Mouse (Mus musculus) G1E (cell line): ENCODE measurements around the gene Naa15. TPM values are rescaled to one million over a fixed set of nuclear protein-coding genes. Genes with fewer than 3 reads are reported as not detected.

Experiments
- ATAC-seq: 2 replicates; pipeline ENCODE4 v1.8.0; 2016; ENCODE audit warnings: mild to moderate bottlenecking; ENCODE audit not compliant: insufficient number of reproducible peaks, poor library complexity, low FRiP score, severe bottlenecking; ENCODE audit errors: extremely low read depth
- DNase-seq: peaks from one replicate; pipeline ENCODE4 v3.0.0; 2012; ENCODE audit warnings: low spot score
- H3K27me3 ChIP-seq: 2 replicates; pipeline ENCODE4 v1.6.1; 2012; ENCODE audit warnings: mild to moderate bottlenecking, low read length, inconsistent platforms; ENCODE audit not compliant: insufficient read depth
- H3K36me3 ChIP-seq: replicated peaks from 2 replicates; pipeline ENCODE3; 2012; ENCODE audit warnings: mild to moderate bottlenecking, inconsistent platforms
- H3K4me1 ChIP-seq: 2 replicates; pipeline ENCODE4 v1.6.1; 2012; ENCODE audit warnings: low read depth, low read length, inconsistent platforms, mixed read lengths; ENCODE audit not compliant: insufficient read depth
- H3K4me3 ChIP-seq: 2 replicates; pipeline ENCODE4 v1.5.1; 2012; ENCODE audit warnings: low read depth, mild to moderate bottlenecking, inconsistent platforms, low read length, moderate library complexity, mixed read lengths
- H3K9me3 ChIP-seq: replicated peaks from 2 replicates; pipeline ENCODE4 v1.6.1; 2012; ENCODE audit warnings: inconsistent platforms
- CTCF ChIP-seq: IDR thresholded peaks from 2 replicates; pipeline ENCODE4 v1.5.1; 2012; ENCODE audit warnings: low read depth, low read length, inconsistent platforms, mixed read lengths
- GATA1 ChIP-seq: IDR thresholded peaks from 2 replicates; pipeline ENCODE4 v1.6.1; 2012; ENCODE audit warnings: borderline replicate concordance, low read length, inconsistent platforms, mixed read lengths
- GATA2 ChIP-seq: IDR thresholded peaks from 2 replicates; pipeline ENCODE4 v1.6.1; 2012; ENCODE audit warnings: low read depth, low read length, inconsistent platforms, borderline replicate concordance
- POLR2AphosphoS5 ChIP-seq: IDR thresholded peaks from 2 replicates; pipeline ENCODE4 v1.6.1; 2012; ENCODE audit warnings: low read depth, low read length, inconsistent platforms; ENCODE audit not compliant: insufficient replicate concordance
- TAL1 ChIP-seq: conservative IDR thresholded peaks from 2 replicates; pipeline ENCODE4 v1.6.1; 2012; ENCODE audit warnings: low read depth, low read length, inconsistent platforms, mixed read lengths
- polyA plus RNA-seq: library from polyadenylated mRNA; stranded (reverse); fragments of >175 nt; gene quantifications from 2 replicates; pipeline ENCODE4 v1.2.3, GENCODE M21; 2012
- total RNA-seq, 2 experiments: library from RNA; stranded (forward) in 1 of 2; stranded (reverse) in 1 of 2; fragments of 200-1000 nt in 1 of 2; fragments of >200 nt in 1 of 2; fragmentation: Nextera tagmentation in 1 of 2; gene quantifications; 2 replicates each; pipeline ENCODE4 v1.2.3; 2014 to 2017

The Naa15 gene
- total and polyA plus RNA-seq, 3 experiments = 28.6 to 138 (median 63.5) TPM

- no peaks in the 10 kb centered on the region for H3K9me3 ChIP-seq
- H3K27me3 ChIP-seq = peaks cover 11% of the 10 kb centered on the region; the same call in 1 of the 2 replicates
- DNase-seq (no peak), ATAC-seq (no peak)
- TF ChIP-seq GATA2 = no peak
- peaks cover 6% of the 10 kb centered on the region for H3K36me3 ChIP-seq
- H3K4me3 ChIP-seq = no peak overlapping the region
- H3K4me1 ChIP-seq = peaks cover 26% of the 10 kb centered on the region
These were observed 21.3 kb upstream of the Naa15 start for GRCm38 (mm10) chr3:51393651-51394050.

GRCm38 (mm10) chr3:51394881-51395280, 20.1 kb upstream of the Naa15 start:
- H3K36me3 ChIP-seq = peaks cover 6% of the 10 kb centered on the region
- H3K4me3 ChIP-seq = no peak overlapping the region
- no peak for DNase-seq
- H3K4me1 ChIP-seq = peaks cover 20% of the 10 kb centered on the region
- H3K27me3 ChIP-seq = peaks cover 11% of the 10 kb centered on the region; the same call in 1 of the 2 replicates
- no peak for ATAC-seq
- TF ChIP-seq TAL1 (no peak), POLR2AphosphoS5 (no peak), CTCF (no peak), GATA2 (no peak), GATA1 (no peak)
- no peaks in the 10 kb centered on the region for H3K9me3 ChIP-seq

- Histone ChIP-seq H3K36me3 (peaks cover 7% of the 10 kb centered on the region), H3K4me3 (no peak overlapping the region; the same call in 1 of the 2 replicates), H3K4me1 (peaks cover 17% of the 10 kb centered on the region), H3K9me3 (no peaks in the 10 kb centered on the region), H3K27me3 (peaks cover 11% of the 10 kb centered on the region; the same call in 1 of the 2 replicates)
- no peak for TF ChIP-seq TAL1
- TF ChIP-seq POLR2AphosphoS5 = no peak
- no peak for TF ChIP-seq GATA2
- TF ChIP-seq GATA1 = no peak
- no peak for TF ChIP-seq CTCF
- ATAC-seq = no peak
- no peak for DNase-seq
These were observed 19.3 kb upstream of the Naa15 start for GRCm38 (mm10) chr3:51395461-51396145.

GRCm38 (mm10) chr3:51396219-51397068, 18.5 kb upstream of the Naa15 start, which contains the start of gene Mgarp:
Mgarp (minus strand) TSS chr3:51396738.
- peak within 1 kb of the TSS; percentile 71 for H3K4me3 ChIP-seq
- peak; percentile 28; the same call in 1 of the 2 replicates for ATAC-seq
- peaks cover 11% of the 10 kb centered on the region; the same call in 1 of the 2 replicates for H3K27me3 ChIP-seq
- no peak for TF ChIP-seq TAL1
- no peak for TF ChIP-seq CTCF
- no peak for TF ChIP-seq GATA2
- TF ChIP-seq POLR2AphosphoS5 = no peak
- no peak for TF ChIP-seq GATA1
- peak; percentile 38 for DNase-seq
- no peaks in the 10 kb centered on the region for H3K9me3 ChIP-seq
- peaks cover 18% of the 10 kb centered on the region for H3K4me1 ChIP-seq
- H3K36me3 ChIP-seq = peaks cover 4% of the 10 kb centered on the region

GRCm38 (mm10) chr3:51397700-51398299, 17.1 kb upstream of the Naa15 start:
- no peaks in the 10 kb centered on the region for H3K9me3 ChIP-seq
- TF ChIP-seq GATA2 (no peak), CTCF (no peak)
- H3K36me3 ChIP-seq = peaks cover 6% of the 10 kb centered on the region
- H3K4me1 ChIP-seq = peaks cover 19% of the 10 kb centered on the region
- no peak for DNase-seq
- no peak overlapping the region for H3K4me3 ChIP-seq
- peaks cover 11% of the 10 kb centered on the region; the same call in 1 of the 2 replicates for H3K27me3 ChIP-seq
- ATAC-seq = no peak

GRCm38 (mm10) chr3:51398667-51399066, 16.3 kb upstream of the Naa15 start:
- Histone ChIP-seq H3K4me1 (peaks cover 23% of the 10 kb centered on the region), H3K4me3 (no peak overlapping the region), H3K27me3 (peaks cover 11% of the 10 kb centered on the region; the same call in 1 of the 2 replicates), H3K36me3 (peaks cover 14% of the 10 kb centered on the region), H3K9me3 (no peaks in the 10 kb centered on the region)
- DNase-seq (no peak), ATAC-seq (no peak)
- no peak for TF ChIP-seq GATA1
